In genomic region chr8:84079206-84079605, GRCm38 (mm10) we compare ENCODE assay signal across 17 mouse cellular contexts. TPM values are rescaled to one million over a fixed set of nuclear protein-coding genes. Genes with fewer than 3 reads are reported as not detected.
"Had no signal": no experiment of that assay in that cellular context is flagged by ENCODE, and none has a peak within 500 bp of the region (broad histone marks: within the 10 kb centered on the region; RNA-seq: fewer than 3 reads in every experiment).

No protein-coding gene starts in this region.

- H3K4me1 ChIP-seq: liver, embryonic 12.5 days had no signal

- H3K27ac ChIP-seq: layer of hippocampus, adult 2 months; limb, embryonic 15.5 days; liver, embryonic 12.5 days; midbrain, embryonic 13.5 days; stomach, postnatal 0 days had no signal

- H3K27me3 ChIP-seq: limb, embryonic 15.5 days; liver, embryonic 12.5 days; midbrain, embryonic 13.5 days had no signal

- H3K4me3 ChIP-seq: layer of hippocampus, adult 2 months; limb, embryonic 15.5 days; liver, embryonic 12.5 days; midbrain, embryonic 13.5 days had no signal

- H3K4me2 ChIP-seq: limb, embryonic 15.5 days; liver, embryonic 12.5 days; midbrain, embryonic 13.5 days had no signal

- H3K9me3 ChIP-seq: limb, embryonic 15.5 days; liver, embryonic 12.5 days; midbrain, embryonic 13.5 days had no signal

- ATAC-seq: hindbrain, embryonic 16.5 days; inflammation-experienced regulatory T-cells, adult 6 months; liver, embryonic 12.5 days; midbrain, embryonic 13.5 days had no signal

- H3K9ac ChIP-seq: limb, embryonic 15.5 days; liver, embryonic 12.5 days; midbrain, embryonic 13.5 days had no signal

- DNase-seq: kidney, adult 11 months; kidney, adult 9 months; kidney, postnatal 10 days; kidney, postnatal 4 days; thymus, postnatal 14 days had no signal

RNA-seq across cellular contexts. Expression of gene Rln3, which starts 34.4 kb away (rescaled TPM):
- total RNA-seq: layer of hippocampus, adult 2 months; layer of hippocampus, postnatal 14 days; left cerebral cortex, adult 18-20 months; left cerebral cortex, postnatal 14 days had no signal
- polyA plus RNA-seq: limb, embryonic 11.5 days; limb, embryonic 15.5 days; liver, embryonic 12.5 days; liver, embryonic 16.5 days; midbrain, embryonic 13.5 days; stomach, postnatal 0 days had no signal
